ENCODE assay signal across 9 mouse cellular contexts in the genomic region with DNA sequence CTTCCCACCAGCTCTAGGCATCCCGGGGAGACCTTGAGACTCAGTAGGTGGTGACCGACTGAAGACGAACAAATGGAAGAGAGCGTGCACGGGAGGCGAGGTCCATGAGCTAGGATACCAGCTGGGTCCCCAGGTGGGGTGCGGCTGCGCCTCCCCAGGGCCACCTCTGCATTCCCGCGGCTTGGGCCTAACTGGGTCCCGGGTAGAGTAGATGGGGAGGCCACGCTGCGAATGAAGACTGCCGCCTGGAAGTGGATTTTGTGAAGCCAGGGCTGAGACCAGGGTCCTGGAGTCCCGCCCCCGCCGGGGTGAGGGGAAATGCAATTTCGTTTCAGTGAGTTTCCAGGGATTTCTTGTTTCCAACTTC. TPM values are rescaled to one million over a fixed set of nuclear protein-coding genes. Genes with fewer than 3 reads are reported as not detected.
DNase-seq lines count a peak whose midpoint lies in the region; ATAC-seq and TF ChIP-seq lines count a peak whose summit lies in the region.
"Had no signal": no experiment of that assay in that cellular context is flagged by ENCODE, and none has a peak within 500 bp of the region (broad histone marks: within the 10 kb centered on the region; RNA-seq: fewer than 3 reads in every experiment).

No protein-coding gene starts in this region.

- ATAC-seq in forebrain, embryonic 16.5 days, result no peak
- ATAC-seq in erythroblast, adult 5-6 weeks (replicated peaks; ENCODE audit: low FRiP score, poor library complexity, severe bottlenecking), result no peak

- TF ChIP-seq CTCF in kidney, adult 2 months (conservative IDR thresholded peaks at IDR 0.05; ENCODE audit: insufficient read depth, insufficient read length, low read depth, low read length), result no peak

- H3K9me3 ChIP-seq in forebrain, embryonic 16.5 days (ENCODE audit: control insufficient read depth, low read length), result no peaks in the 10 kb centered on the region
- no peaks in the 10 kb centered on the region for H3K9me3 ChIP-seq in midbrain, embryonic 10.5 days (replicated peaks)

- H3K4me2 ChIP-seq in forebrain, embryonic 16.5 days (ENCODE audit: low read length), result peak overlapping the region; percentile 36

- H3K36me3 ChIP-seq in kidney, adult 2 months (ENCODE audit: control insufficient read depth, insufficient read depth, low read length), result no peaks in the 10 kb centered on the region
- H3K36me3 ChIP-seq in forebrain, embryonic 16.5 days (ENCODE audit: control insufficient read depth, insufficient read depth), result no peaks in the 10 kb centered on the region
- no peaks in the 10 kb centered on the region for H3K36me3 ChIP-seq in midbrain, embryonic 10.5 days

- 5% methylated on average over 18 of the region's 18 CpGs for WGBS in kidney, adult 2 months
- 1% methylated on average over 18 of the region's 18 CpGs for WGBS in forebrain, embryonic 16.5 days
- WGBS in midbrain, embryonic 10.5 days, result under 1% methylated on average over 18 of the region's 18 CpGs

- no peak overlapping the region for H3K4me3 ChIP-seq in kidney, adult 2 months (ENCODE audit: insufficient read depth, low read depth, low read length)
- peak overlapping the region; percentile 31 for H3K4me3 ChIP-seq in forebrain, embryonic 16.5 days (replicated peaks; ENCODE audit: low read length)
- H3K4me3 ChIP-seq in midbrain, embryonic 10.5 days, result peak overlapping the region; percentile 45

- peak; percentile 14 for DNase-seq in kidney, adult 2 months
- DNase-seq in kidney, postnatal 25 days, result no peak
- DNase-seq in ZHBTc4 (ENCODE audit: low read depth, low spot score), result peak; percentile 65
- DNase-seq in midbrain, embryonic 10.5 days (ENCODE audit: low spot score), result no peak
- no peak for DNase-seq in ovary, adult 18-20 months (ENCODE audit: low spot score)
- DNase-seq in adrenal gland, adult 8-10 months, result no peak

- peaks cover 2% of the 10 kb centered on the region for H3K4me1 ChIP-seq in kidney, adult 2 months (ENCODE audit: control insufficient read depth, insufficient read depth, low read length)
- peaks cover 34% of the 10 kb centered on the region for H3K4me1 ChIP-seq in forebrain, embryonic 16.5 days (replicated peaks; ENCODE audit: control insufficient read depth, insufficient read depth, low read length)
- peaks cover 76% of the 10 kb centered on the region for H3K4me1 ChIP-seq in midbrain, embryonic 10.5 days

- H3K27me3 ChIP-seq in kidney, adult 2 months (replicated peaks; ENCODE audit: control insufficient read depth, insufficient read depth, low read length), result peaks cover 27% of the 10 kb centered on the region
- peaks cover 10% of the 10 kb centered on the region; the same call in 1 of the 2 replicates for H3K27me3 ChIP-seq in forebrain, embryonic 16.5 days (replicated peaks; ENCODE audit: control insufficient read depth, insufficient read depth, low read length)
- H3K27me3 ChIP-seq in midbrain, embryonic 10.5 days (ENCODE audit: low read depth, poor library complexity, severe bottlenecking), result peaks cover 100% of the 10 kb centered on the region

- H3K9ac ChIP-seq in forebrain, embryonic 16.5 days (replicated peaks; ENCODE audit: low read depth, low read length), result peak overlapping the region; percentile 53

- TF ChIP-seq POLR2A in kidney, adult 2 months (IDR thresholded peaks at IDR 0.05; ENCODE audit: low read depth, low read length), result no peak

- no peak overlapping the region for H3K27ac ChIP-seq in kidney, adult 2 months (ENCODE audit: insufficient read depth, low read depth, low read length)
- peak overlapping the region; percentile 85 for H3K27ac ChIP-seq in forebrain, embryonic 16.5 days (ENCODE audit: low read length)
- peak overlapping the region; percentile 78 for H3K27ac ChIP-seq in midbrain, embryonic 10.5 days (replicated peaks)

RNA-seq across cellular contexts. Expression of a gene that starts 6.0 kb away (rescaled TPM):
- polyA plus RNA-seq in kidney, adult 2 months (2012; rRNA removed), result not detected in 2 replicates
- polyA plus RNA-seq in forebrain, embryonic 16.5 days (2015; fragmentation: Nextera tagmentation; extraction: Ambion mirVana), result 6.6 and 8.8 TPM in 2 replicates
- 1.5 and 1.8 TPM in 2 replicates for polyA plus RNA-seq in midbrain, embryonic 10.5 days (2016; fragmentation: Nextera tagmentation; extraction: Ambion mirVana)
- total RNA-seq in erythroblast, adult 5-6 weeks (2015; ENCODE audit: low replicate concordance), result not detected in 2 replicates
- total RNA-seq in erythroblast, adult 5-6 weeks (2017; ENCODE audit: low replicate concordance), result 0.51 TPM in 1 of 2 replicates, not detected in the other
- total RNA-seq in adrenal gland, adult 8-10 months (2022), result not detected
- total RNA-seq: hematopoietic stem cell, adult 5-6 weeks had no signal

RNA-seq across cellular contexts. Expression of a gene that starts 34.7 kb away (rescaled TPM):
- polyA plus RNA-seq in kidney, adult 2 months (2012; rRNA removed), result 14.7 and 18.1 TPM in 2 replicates
- 8.7 and 9.1 TPM in 2 replicates for polyA plus RNA-seq in forebrain, embryonic 16.5 days (2015; fragmentation: Nextera tagmentation; extraction: Ambion mirVana)
- 12.4 and 12.7 TPM in 2 replicates for polyA plus RNA-seq in midbrain, embryonic 10.5 days (2016; fragmentation: Nextera tagmentation; extraction: Ambion mirVana)
- total RNA-seq in erythroblast, adult 5-6 weeks (2015; ENCODE audit: low replicate concordance), result 19.2 and 21.1 TPM in 2 replicates
- 32.5 and 33.6 TPM in 2 replicates for total RNA-seq in erythroblast, adult 5-6 weeks (2017; ENCODE audit: low replicate concordance)
- total RNA-seq in adrenal gland, adult 8-10 months (2022), result 10 to 100 TPM; 23.9 to 33.8 (median 30.1) TPM

RNA-seq across cellular contexts. Expression of a gene that starts 34.8 kb away (rescaled TPM):
- 3.8 and 5.5 TPM in 2 replicates for polyA plus RNA-seq in kidney, adult 2 months (2012; rRNA removed)
- 24.6 and 26.6 TPM in 2 replicates for polyA plus RNA-seq in forebrain, embryonic 16.5 days (2015; fragmentation: Nextera tagmentation; extraction: Ambion mirVana)
- 14.0 and 19.0 TPM in 2 replicates for polyA plus RNA-seq in midbrain, embryonic 10.5 days (2016; fragmentation: Nextera tagmentation; extraction: Ambion mirVana)
- 57.6 and 67.9 TPM in 2 replicates for total RNA-seq in erythroblast, adult 5-6 weeks (2015; ENCODE audit: low replicate concordance)
- total RNA-seq in erythroblast, adult 5-6 weeks (2017; ENCODE audit: low replicate concordance), result 76.7 and 127 TPM in 2 replicates
- 10 to 100 TPM; 18.0 to 24.0 (median 20.5) TPM for total RNA-seq in adrenal gland, adult 8-10 months (2022)

RNA-seq across cellular contexts. Expression of a gene that starts 59.0 kb away (rescaled TPM):
- polyA plus RNA-seq in kidney, adult 2 months (2012; rRNA removed), result 4.3 and 8.2 TPM in 2 replicates
- polyA plus RNA-seq in forebrain, embryonic 16.5 days (2015; fragmentation: Nextera tagmentation; extraction: Ambion mirVana), result 98.5 and 105 TPM in 2 replicates
- 92.1 and 103 TPM in 2 replicates for polyA plus RNA-seq in midbrain, embryonic 10.5 days (2016; fragmentation: Nextera tagmentation; extraction: Ambion mirVana)
- total RNA-seq in erythroblast, adult 5-6 weeks (2015; ENCODE audit: low replicate concordance), result 31.8 and 31.9 TPM in 2 replicates
- 23.3 and 27.5 TPM in 2 replicates for total RNA-seq in erythroblast, adult 5-6 weeks (2017; ENCODE audit: low replicate concordance)
- 10 to 100 TPM; 53.6 to 59.3 (median 56.3) TPM for total RNA-seq in adrenal gland, adult 8-10 months (2022)

Comparison
In these comparisons a context has a peak if more than half of its experiments do, and no peak if none do; other contexts are left out.
1. DNase-seq: peak in kidney, adult 2 months (single experiment) and ZHBTc4 (single experiment); none in kidney, postnatal 25 days (0 of 2), midbrain, embryonic 10.5 days (single experiment), ovary, adult 18-20 months (single experiment) and adrenal gland, adult 8-10 months (single experiment).